Mouse (Mus musculus) induced T-regulatory cell, adult 2 months (primary cell): ENCODE measurements around the gene Gcgr.

Source experiments
- DNase-seq: peaks from one replicate; pipeline ENCODE4 v3.0.0-alpha.2; 2012; ENCODE audit warnings: low read depth

Gene Gcgr

GRCm38 (mm10) chr11:120588531-120588930 lies 58.0 kb downstream of the Gcgr start:
- no peak for DNase-seq
